Mouse (Mus musculus): ENCODE measurements around the gene Mfn1.

Gene Mfn1

GRCm38 (mm10) chr3:32529303-32529898 lies at the start of gene Mfn1:
Gene Mfn1, plus strand, starts transcription at chr3:32529465.
- peak; percentile 93 for DNase-seq (ENCODE audit: low spot score in 2 of 2)

- DNase-seq (ENCODE audit: low spot score in 2 of 2), result no peak
These were observed 49.3 kb upstream of the Mfn1 start for GRCm38 (mm10) chr3:32479961-32480360.

DNA sequence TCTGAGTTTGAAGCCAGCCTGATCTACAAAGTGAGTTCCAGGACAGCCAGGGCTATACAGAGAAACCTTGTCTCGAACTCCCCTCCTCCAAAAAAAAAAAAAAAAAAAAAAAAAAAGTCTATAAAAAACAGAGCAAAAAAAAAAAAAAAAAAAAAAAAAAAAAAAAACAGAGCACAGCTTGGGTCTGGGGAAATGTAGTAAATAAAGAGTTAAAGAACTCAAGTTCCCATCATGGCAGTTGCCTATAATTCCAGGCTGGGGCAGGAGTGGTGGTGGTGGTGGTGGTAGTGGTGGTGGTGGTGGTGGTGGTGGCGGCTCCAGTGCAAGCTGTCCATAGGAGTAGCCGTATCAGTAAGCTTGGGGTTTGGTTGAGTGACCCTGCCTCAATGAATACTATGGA lies 46.2 kb upstream of the Mfn1 start:
- DNase-seq (ENCODE audit: low spot score in 2 of 2), result no peak

DNA sequence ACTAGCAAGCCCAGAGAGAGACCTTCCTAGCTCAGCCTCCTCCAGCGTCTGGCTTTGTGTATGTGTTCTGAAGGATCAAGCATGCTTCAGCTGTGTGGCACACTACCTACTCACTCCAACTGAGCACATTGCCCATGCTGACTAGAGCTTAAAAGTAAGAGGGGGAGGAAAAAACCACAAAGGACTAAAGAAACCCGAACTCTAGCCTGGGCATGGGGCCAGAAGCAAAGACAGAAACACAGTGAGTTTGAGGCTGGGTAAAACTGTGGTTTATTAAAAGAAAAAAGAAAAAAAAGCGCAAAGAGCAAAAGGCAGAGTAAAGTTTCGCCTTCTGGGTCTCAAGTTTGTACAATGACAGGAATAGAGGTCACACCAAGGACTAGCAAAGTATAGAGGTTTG lies 42.7 kb upstream of the Mfn1 start:
- DNase-seq (ENCODE audit: low spot score in 2 of 2), result no peak

DNA sequence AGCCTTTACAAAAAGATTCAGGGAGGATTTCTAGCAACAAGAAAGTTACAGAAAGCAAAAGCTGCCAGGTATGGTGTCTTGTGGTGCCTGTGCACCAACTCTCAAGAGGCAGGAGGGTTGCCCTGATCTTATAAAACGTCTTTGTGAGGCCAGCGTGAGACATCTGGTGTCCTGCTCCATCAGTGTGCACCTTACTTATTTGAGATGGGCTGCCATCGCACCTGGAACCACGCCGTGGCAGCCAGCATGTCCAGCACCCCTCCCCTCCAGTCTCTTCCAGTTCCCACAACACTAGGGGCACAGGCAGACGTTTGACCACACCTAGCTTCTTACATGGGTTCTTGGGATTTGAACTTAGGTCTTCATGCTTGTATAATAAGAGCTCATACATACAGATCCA lies 41.1 kb upstream of the Mfn1 start:
- no peak for DNase-seq (ENCODE audit: low spot score in 2 of 2)

GRCm38 (mm10) chr3:32490076-32490927 lies 39.0 kb upstream of the Mfn1 start:
- DNase-seq (ENCODE audit: low spot score in 2 of 2), result no peak

DNA sequence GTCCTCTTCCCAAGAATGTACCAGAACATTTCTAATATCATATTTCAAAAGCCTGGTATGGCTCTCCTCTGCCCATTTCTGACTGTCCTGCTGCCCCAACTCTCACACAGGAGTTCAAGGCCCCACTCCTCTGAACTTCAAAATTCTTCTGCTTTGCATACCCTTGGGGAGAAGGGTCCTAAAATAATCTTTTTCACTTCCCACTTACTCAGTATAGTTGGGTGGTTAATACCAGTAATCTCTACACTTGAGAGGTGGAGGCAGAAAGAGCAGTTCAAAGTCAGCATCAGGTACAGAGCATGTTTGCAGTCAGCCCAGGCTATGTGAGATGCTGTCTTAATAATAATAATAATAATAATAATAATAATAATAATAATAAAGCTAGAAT lies 38.3 kb upstream of the Mfn1 start:
- no peak for DNase-seq (ENCODE audit: low spot score in 2 of 2)

DNA sequence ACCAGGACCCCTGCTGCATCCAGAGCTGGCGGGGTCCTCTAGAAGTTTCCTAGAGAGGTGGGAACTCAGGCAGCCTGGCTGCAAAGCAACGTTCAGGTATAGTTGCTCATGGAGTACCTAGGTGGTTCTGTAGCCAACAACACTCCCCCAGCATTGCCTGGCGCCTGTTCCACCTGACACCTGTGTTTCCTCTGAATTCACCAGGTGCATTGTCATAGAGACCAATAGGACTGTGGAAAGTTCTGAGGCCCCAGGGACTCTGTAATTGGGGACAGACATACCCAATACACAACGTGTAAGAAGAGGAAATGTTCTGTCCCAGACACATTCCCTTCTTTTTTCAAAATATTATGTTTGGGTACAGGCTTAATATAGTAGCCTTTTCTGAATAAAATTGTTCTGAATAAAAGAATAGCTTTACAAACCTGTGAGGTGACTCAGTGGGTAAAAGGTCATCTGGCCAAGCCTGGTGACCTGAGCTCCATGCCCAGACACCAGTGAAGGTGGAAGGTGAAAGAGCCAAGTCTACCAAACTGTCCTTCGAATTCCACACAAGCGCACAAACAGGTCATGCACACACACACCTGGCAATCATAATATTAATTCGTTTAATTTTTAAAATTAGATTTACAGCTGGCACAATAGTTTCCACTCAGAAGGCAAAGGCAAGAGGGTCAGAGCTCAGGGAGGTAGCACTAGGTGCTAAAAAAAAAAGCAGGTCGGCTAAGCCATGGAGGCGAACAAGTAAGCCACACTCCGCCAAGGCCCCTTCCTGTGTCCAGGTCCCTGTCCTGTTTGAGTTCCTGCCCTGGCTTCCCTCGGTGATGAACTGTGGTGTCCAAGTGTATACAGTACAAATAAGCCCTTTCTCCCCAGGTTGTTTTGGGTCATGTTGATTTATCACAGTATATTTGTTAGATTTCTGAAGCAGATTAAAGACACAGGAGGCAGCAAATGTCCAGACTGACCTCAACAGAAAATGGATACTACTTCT lies 36.9 kb upstream of the Mfn1 start, which contains the start of gene Kcnmb3:
Gene Kcnmb3 (minus strand): TSS at position 135 of the 994 bp plus-strand sequence.
- no peak for DNase-seq (ENCODE audit: low spot score in 2 of 2)

- no peak for DNase-seq (ENCODE audit: low spot score in 2 of 2)
These were observed 34.7 kb upstream of the Mfn1 start for GRCm38 (mm10) chr3:32494387-32495087.

DNA sequence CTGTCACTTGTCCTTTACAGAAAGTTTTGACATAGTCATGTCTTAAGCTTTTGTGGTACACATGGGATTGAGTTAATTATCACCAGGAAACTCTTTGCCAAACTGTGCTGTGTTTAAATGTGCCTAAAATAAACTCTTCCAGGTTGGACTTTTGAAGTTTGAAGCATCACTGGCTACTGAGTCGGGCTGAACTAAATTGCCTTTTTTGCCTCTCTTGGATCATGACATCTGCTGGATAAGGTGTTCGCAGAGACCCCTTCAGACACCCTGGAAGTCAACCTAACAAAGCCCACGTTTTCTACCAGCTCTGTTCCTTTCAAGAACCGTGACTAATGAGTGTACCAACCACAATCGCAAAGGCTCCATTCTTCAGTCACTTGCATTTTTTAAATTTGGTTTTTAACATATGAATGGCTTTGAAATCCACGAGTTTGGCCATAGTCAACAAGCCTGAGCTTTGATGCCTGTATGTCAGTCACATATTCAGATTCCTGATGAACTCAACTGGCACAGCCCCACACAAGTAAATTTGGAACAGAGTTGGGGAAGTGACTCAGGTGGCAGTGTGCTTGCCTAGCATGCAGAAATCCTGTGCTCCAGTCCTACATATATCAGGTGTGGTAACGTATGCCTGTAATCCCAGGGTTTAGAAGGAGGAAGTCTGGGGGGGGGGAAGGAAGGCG lies 34.0 kb upstream of the Mfn1 start:
- no peak for DNase-seq (ENCODE audit: low spot score in 2 of 2)

DNA sequence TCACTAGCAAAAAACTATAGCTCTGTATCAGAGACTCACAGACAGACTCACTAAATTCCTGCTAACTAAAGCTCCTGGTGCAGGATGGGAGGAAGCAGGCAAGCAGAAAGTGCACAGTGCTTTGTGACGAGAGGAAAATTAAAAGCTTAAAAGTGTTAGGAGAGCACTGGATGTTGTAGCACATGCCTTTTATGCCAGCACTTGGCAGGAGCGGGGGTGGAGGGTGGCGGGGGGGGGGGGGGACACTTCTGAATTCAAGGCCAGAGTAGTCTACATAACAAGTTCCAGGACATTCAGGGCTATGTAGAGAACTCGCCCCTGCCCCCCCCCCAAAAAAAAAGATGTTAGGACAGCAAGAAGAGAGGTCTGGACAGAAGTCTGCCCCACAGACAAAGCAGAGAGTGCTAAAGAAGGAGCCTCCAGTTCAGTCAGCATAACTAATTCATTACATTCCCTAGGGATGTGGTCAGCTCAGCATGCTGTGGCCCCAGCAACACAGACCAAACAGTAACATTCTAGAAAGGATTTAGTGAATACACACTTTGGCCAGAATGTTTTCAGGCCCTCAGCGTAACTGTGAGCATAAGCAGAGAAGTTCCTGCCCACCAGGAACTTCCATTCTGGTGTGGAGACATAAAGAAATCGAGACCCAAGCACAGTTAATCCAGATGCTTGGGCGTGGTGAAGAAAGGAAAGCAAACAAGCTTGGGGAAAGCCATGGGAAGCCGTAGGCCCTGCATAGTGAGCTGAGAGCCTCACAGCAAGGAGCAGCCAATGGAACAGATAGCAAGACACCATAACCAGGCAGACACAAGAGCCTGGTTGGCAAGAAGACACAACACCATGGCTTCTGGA lies 33.2 kb upstream of the Mfn1 start:
- no peak for DNase-seq (ENCODE audit: low spot score in 2 of 2)

DNA sequence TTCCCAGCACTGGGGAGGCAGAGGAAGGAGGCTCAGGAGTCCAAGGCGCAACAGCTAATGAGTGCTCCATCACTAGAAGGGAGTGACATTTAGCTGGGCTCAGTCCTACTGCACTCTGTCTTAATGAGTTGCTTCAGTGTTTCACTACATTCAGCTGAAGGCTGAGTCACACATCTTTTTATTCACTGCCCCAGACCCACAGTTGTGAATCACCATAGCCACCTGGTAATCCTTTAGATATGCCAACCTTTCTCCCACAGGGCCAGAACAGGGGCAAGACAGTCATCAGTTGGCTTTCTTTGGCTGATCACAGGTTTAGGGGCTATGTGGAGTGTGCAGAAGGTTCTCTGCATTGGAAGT lies 32.6 kb upstream of the Mfn1 start:
- DNase-seq (ENCODE audit: low spot score in 2 of 2), result no peak

DNA sequence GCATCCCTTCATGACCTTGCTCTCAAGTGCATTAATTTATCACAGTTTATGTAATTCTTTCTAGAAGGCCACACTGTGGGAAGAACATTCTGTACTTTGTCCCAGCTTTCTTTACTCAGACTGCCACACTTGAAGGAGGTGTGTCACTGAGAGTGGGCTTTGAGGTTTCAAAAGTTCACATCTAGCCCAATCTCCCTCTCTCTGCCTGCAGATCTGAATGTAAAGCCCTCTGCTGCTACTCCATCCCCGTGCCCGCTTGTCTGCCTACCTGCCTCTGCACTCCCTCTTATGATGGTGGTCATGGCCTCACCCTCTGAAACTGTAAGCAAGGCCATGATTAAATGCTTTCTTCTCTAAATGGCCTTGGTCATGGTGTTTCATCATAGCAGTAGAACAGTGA lies 28.9 kb upstream of the Mfn1 start:
- no peak for DNase-seq (ENCODE audit: low spot score in 2 of 2)

DNA sequence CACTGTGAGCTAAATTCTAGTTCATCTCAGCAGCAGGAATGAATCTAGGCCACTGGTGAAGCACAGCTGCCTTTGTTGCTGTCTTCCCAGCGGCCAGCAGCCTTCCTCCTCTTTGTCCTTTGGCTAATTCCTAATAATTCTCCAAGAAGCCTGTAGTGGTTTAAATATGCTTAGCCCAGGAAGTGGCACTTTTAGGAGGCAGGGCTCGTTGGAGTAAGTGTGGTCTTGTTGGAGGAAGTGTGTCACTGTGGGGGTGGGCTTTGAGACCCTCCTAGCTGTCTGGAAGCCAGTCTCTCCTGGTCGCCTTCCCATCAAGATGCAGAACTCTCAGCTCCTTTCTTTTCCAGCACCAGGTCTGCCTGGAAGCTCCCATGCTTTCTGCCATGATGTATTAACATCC lies 23.4 kb upstream of the Mfn1 start:
- DNase-seq (ENCODE audit: low spot score in 2 of 2), result no peak

DNA sequence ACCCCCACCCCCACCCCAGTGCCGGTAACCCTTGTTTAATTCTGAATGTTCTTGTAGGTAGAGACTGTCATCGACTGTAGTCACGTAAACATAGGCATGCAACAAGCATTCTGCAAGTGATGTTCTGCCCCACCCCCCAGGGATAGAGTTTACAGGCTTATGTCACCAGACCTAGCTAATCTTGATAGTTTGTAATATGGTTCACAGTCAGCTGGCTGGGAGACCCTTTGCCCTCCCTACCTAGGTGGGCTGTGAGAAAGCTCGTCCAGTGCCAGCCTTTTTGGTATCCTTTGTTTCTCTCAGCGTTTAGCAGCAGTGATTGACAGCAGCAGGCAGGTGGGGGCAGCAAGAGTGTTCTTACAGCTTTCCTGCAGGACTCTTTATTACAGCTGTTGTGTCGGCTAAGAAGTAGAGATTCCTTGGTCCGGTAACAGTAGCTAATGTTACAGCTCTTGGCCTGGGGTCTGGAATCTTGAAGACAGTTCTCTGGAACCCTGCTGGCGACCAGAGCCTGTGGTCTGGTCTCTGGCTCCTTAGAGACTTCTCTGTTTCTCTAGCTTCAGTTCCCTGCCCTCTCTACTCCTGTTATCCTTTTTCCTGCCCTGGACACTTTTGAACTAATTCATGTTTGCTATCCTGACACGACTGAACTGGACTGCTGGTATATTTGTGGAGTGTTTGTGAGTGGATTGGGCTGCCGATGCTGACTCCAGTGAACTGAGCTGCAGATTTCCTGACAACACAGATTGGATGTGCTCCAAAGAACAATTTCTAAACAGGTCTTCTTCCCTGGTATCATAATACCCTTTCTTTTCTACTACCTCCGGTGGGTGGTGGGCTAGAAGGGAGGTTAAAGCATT lies 22.7 kb upstream of the Mfn1 start:
- no peak for DNase-seq (ENCODE audit: low spot score in 2 of 2)

DNA sequence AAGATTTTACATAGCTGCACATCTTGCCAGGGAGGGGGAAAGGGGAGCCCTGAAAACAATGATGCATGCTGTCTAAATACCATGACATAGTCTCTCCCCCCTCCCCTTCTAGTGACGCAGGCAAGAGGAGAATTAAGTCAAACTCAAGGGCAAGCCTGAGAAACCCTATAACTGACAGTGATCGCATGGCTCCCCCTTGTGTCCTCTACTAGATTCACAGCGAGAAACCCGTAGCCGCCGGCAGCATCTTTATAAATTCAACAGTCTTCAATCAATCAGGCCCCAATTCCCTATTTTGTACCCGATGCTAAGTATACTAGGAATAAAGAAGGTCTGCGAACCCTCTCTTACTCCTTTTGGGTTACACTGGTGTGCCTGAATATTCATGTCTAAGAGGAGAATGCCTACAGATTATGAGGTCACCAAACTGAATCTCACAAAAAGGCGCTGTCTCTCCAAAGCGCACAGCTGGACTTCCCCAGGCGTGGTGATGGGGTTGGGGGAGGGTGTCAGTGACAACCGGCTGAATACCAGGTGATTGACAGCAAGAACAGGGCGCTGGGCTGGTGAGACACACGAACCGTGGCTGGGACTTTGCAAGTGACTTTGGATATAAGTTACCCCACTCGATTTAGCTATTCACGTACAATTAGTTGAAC lies 20.5 kb upstream of the Mfn1 start:
- peak; percentile 59 to 78 for DNase-seq (ENCODE audit: low spot score in 2 of 2)

- DNase-seq (ENCODE audit: low spot score in 2 of 2), result peak in 1 of 2 experiments; percentile 15
These were observed 19.5 kb upstream of the Mfn1 start, which contains the start of gene Zfp639 for GRCm38 (mm10) chr3:32509496-32510374. Gene Zfp639, plus strand, starts transcription at chr3:32510259.

Data from frontal cortex, postnatal 36 days (tissue).